Mouse (Mus musculus) liver, adult 2 months (tissue): ENCODE measurements at regions not wholly inside any gene's neighbourhood (a gene's known extent, or its start where the extent isn't known, plus 50 kb on each side); places are given as distances from the start of the nearest gene placed in this dataset.

Source experiments
- CTCF ChIP-seq: fragments of 200-500 bp; IDR thresholded peaks from 2 replicates; pipeline ENCODE4 v1.5.1; 2011; ENCODE audit warnings: low read depth, low read length, control low read depth
- POLR2A ChIP-seq: fragments of 200-500 bp; IDR thresholded peaks from 2 replicates; pipeline ENCODE4 v1.6.1; 2011; ENCODE audit warnings: low read length, control low read depth; ENCODE audit not compliant: insufficient read depth; ENCODE audit errors: extremely low read depth

DNA sequence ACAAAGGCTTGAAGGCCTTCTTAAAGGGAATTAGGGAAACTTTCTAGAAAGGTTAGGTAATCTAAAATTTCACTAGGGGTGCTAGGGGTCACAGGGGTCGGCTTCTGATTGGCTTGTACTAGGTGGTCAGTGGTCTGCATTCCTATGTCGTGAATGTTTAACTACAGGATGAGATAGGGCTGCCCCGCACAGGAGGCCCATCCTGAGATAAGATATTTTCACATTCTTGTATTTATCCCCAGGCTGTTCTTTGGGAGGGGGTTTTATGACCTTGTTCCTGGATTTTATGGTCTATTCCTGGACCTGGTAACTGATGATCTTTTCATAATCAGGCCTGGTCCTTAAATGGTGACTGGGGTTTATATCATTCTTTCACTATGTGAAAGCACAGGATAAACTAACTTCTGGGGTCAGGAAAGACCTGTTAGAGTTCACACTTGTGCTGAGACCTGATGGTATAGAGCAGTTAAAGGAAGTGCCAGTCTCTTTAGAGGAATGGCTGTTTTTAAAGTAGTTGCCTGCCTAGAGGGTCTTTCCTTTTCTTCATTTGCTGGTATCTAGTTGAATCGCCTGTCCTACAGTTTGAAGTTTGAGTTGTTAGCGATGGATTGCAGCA lies 586.4 kb downstream of the Tmem132b start:
- TF ChIP-seq CTCF: no peak
- TF ChIP-seq POLR2A: no peak
